Mouse (Mus musculus) spleen, adult 2 months (tissue): ENCODE measurements around the gene Cd79a.

Experiments used
- CTCF ChIP-seq: fragments of 200-500 bp; IDR thresholded peaks from 2 replicates; pipeline ENCODE4 v1.5.1; 2011; ENCODE audit warnings: mild to moderate bottlenecking, inconsistent platforms; ENCODE audit not compliant: insufficient read depth, insufficient read length, insufficient replicate concordance; ENCODE audit errors: extremely low read depth
- POLR2A ChIP-seq: fragments of 200-500 bp; IDR thresholded peaks from 2 replicates; pipeline ENCODE4 v1.6.1; 2011; ENCODE audit warnings: low read depth, low read length, inconsistent platforms

GRCm38 (mm10) chr7:24883896-24884692, 13.1 kb upstream of the Cd79a start, which contains the start of gene Rps19:
- TF ChIP-seq POLR2A (peak; percentile 68), CTCF (peak; percentile 77)
